Mouse (Mus musculus): Measurements from ENCODE around the gene Samd8.

GRCm38 (mm10) chr14:21808208-21808922 is 58.0 kb downstream of the Samd8 start:
- TF ChIP-seq POLR2A (IDR thresholded peaks at IDR 0.05; ENCODE audit: borderline replicate concordance, insufficient read depth, low read length) = no peak
- no peak for TF ChIP-seq CTCF (IDR thresholded peaks at IDR 0.05; ENCODE audit: borderline replicate concordance, insufficient read depth, low read depth, low read length)

Data from cerebellum, adult 2 months (tissue).